Mouse (Mus musculus) liver, postnatal 0 days (tissue): ENCODE measurements around the gene Ggt5. TPM values are rescaled to one million over a fixed set of nuclear protein-coding genes. Genes with fewer than 3 reads are reported as not detected.

Experiments
- ATAC-seq: fragments of 200-750 bp; cut with Nextera tagmentation; 2 replicates; pipeline ENCODE4 v1.8.0; 2017; ENCODE audit warnings: mild to moderate bottlenecking, moderate library complexity
- DNase-seq: peaks from one replicate; pipeline ENCODE4 v3.0.0-alpha.2; 2016
- H3K27ac ChIP-seq: fragments of 300-500 bp; sonication (generic); 2 replicates; pipeline ENCODE4 v1.5.1; 2014; ENCODE audit warnings: antibody characterized with exemption, moderate library complexity, mild to moderate bottlenecking, low read depth
- H3K27me3 ChIP-seq: fragments of 300-500 bp; sonication (generic); 2 replicates; pipeline ENCODE4 v1.6.1; 2014; ENCODE audit warnings: low read length, control low read depth, mixed read lengths; ENCODE audit not compliant: insufficient read depth
- H3K36me3 ChIP-seq: fragments of 300-500 bp; sonication (generic); replicated peaks from 2 replicates; pipeline ENCODE4 v1.6.1; 2014; ENCODE audit warnings: mild to moderate bottlenecking, control low read depth, low read length, moderate library complexity, mixed read lengths; ENCODE audit not compliant: insufficient read depth
- H3K4me1 ChIP-seq: fragments of 300-500 bp; sonication (generic); 2 replicates; pipeline ENCODE4 v1.6.1; 2014; ENCODE audit warnings: antibody characterized with exemption, mild to moderate bottlenecking, control low read depth; ENCODE audit not compliant: insufficient read depth
- H3K4me2 ChIP-seq: fragments of 300-500 bp; sonication (generic); 2 replicates; pipeline ENCODE4 v1.6.1; 2014; ENCODE audit warnings: low read depth, mild to moderate bottlenecking, low read length, moderate library complexity, mixed read lengths
- H3K4me3 ChIP-seq: fragments of 300-500 bp; sonication (generic); 2 replicates; pipeline ENCODE4 v1.5.1; 2014; ENCODE audit warnings: low read depth, low read length
- H3K9ac ChIP-seq: fragments of 300-500 bp; sonication (generic); replicated peaks from 2 replicates; pipeline ENCODE4 v1.6.1; 2014; ENCODE audit warnings: mild to moderate bottlenecking, moderate library complexity
- H3K9me3 ChIP-seq: fragments of 300-500 bp; sonication (generic); 2 replicates; pipeline ENCODE4 v1.6.1; 2016; ENCODE audit warnings: mild to moderate bottlenecking, control low read depth, low read length, mixed read lengths
- CTCF ChIP-seq: sonication (generic); IDR thresholded peaks from 2 replicates; pipeline ENCODE4 v1.5.1; 2016; ENCODE audit warnings: antibody characterized with exemption, low read depth
- EP300 ChIP-seq: IDR thresholded peaks from 2 replicates; pipeline ENCODE4 v1.6.1; 2016; ENCODE audit warnings: antibody characterized with exemption, low read depth, mild to moderate bottlenecking
- WGBS: fragments of 180-500 bp; shearing (Covaris S2); extraction: QIAGEN DNeasy Blood & Tissue Kit; methylation state at CpG from one replicate; pipeline ENCODE4 v1.1.7; 2014; ENCODE audit not compliant: insufficient replicate concordance; 5-methylcytosine and 5-hydroxymethylcytosine counted together
- polyA plus RNA-seq: library from polyadenylated mRNA; unstranded; fragments of >200 nt; fragmentation: Nextera tagmentation; extraction: Ambion mirVana; gene quantifications from 2 replicates; pipeline ENCODE4 v1.2.1, GENCODE M21; 2015

Gene Ggt5
- polyA plus RNA-seq, 1 experiment from 2014 or later = 1.4 TPM

DNA sequence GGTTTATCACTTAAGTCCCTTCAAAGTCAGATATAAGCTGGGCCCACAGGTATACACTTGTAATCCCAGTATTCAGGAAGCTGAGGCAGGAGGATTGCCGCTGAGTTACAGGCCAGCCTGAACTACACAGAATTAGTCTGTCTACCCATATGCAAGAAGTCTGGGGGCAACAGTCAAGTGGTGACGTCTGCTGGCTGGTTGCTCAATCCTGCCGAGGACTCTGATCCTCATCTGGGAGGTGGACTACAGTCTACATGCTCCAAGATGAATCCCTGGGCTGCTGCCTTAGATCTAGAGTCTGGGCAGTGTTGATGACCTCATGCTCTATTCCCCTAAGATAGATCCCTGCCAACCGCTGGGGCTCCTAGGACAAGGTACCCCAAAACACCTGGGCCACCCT lies 64.9 kb downstream of the Ggt5 start:
- Histone ChIP-seq H3K9ac (no peak overlapping the region), H3K4me2 (no peak overlapping the region), H3K27ac (no peak overlapping the region), H3K27me3 (no peaks in the 10 kb centered on the region), H3K9me3 (no peaks in the 10 kb centered on the region), H3K4me1 (no peaks in the 10 kb centered on the region), H3K4me3 (no peak overlapping the region), H3K36me3 (peaks cover 88% of the 10 kb centered on the region)
- TF ChIP-seq CTCF (no peak), EP300 (no peak)
- 68% methylated on average over 4 of the region's 4 CpGs for WGBS
- ATAC-seq (peak; percentile 43; the same call in 1 of the 2 replicates), DNase-seq (peak; percentile 45)

DNA sequence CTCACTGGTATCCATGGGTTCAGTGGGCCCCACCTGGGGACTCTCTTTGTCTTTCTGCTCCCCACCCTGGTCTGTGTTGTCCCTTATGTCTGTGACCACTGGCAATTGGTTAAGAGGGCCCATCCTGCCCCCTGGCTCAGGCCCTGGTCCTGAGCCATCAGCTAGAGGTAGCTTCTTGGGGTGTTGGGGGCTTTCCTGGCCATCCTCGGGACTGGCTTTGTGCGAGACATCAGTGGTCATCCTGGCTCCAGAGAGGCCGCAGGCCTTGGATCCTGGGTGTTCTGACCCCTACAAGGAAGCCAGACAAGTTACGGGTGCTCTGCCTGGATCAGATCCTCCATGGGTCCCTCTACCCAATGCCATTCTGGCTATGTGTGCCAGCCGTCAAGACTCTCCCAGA lies 68.0 kb downstream of the Ggt5 start:
- Histone ChIP-seq H3K36me3 (peaks cover 69% of the 10 kb centered on the region), H3K9me3 (no peaks in the 10 kb centered on the region), H3K27ac (no peak overlapping the region), H3K9ac (no peak overlapping the region), H3K4me2 (no peak overlapping the region), H3K4me3 (no peak overlapping the region), H3K4me1 (no peaks in the 10 kb centered on the region), H3K27me3 (no peaks in the 10 kb centered on the region)
- DNase-seq (no peak), ATAC-seq (no peak)
- no peak for TF ChIP-seq EP300
- TF ChIP-seq CTCF = no peak
- 86% methylated on average over 5 of the region's 5 CpGs for WGBS

DNA sequence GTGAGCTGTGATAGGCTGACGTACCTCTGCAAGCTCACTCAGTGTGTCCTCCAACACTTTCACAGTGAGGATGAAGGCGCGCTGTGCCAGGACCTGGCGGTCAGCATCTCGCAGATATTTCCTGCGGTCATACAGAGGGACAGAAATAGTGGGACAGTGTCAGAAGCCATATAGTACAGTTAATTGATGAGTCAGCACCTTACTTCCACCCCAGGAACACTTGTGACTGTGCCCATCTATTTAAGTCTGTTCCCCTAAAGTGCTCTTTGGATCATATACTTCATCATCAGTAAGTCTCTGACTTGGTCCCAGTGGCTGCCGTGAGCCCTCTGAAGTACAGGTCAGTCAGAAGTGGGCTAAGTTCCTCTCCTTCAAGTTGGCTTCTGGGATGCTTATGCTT lies 68.6 kb downstream of the Ggt5 start:
- H3K4me1 ChIP-seq = no peaks in the 10 kb centered on the region
- no peak for ATAC-seq
- TF ChIP-seq CTCF (no peak), EP300 (no peak)
- no peak overlapping the region for H3K9ac ChIP-seq
- H3K9me3 ChIP-seq = no peaks in the 10 kb centered on the region
- no peak for DNase-seq
- H3K4me3 ChIP-seq = no peak overlapping the region
- no peak overlapping the region for H3K27ac ChIP-seq
- WGBS = 93% methylated on average over 7 of the region's 7 CpGs
- H3K27me3 ChIP-seq = no peaks in the 10 kb centered on the region
- peaks cover 66% of the 10 kb centered on the region for H3K36me3 ChIP-seq
- no peak overlapping the region for H3K4me2 ChIP-seq

DNA sequence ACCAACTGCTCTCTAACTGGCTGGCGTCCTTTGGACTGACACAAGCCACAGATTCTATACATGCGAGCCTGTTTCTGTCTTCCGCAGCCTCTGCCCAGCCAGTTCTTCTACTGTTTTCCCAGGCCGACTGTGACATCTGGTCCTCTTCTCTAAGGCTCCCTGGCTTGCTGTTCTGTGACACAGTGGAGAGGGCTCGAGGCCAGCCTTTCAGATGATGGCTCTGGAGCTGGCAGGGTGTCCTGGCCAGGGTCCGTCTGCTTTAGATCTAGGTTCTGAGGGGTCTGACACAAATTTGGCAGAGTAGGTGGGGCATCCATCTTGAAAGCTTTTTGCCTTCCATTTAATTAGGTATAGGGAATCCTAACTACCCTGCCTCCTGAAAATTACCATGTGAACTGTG lies 72.2 kb downstream of the Ggt5 start:
- TF ChIP-seq EP300 = no peak
- no peak for TF ChIP-seq CTCF
- Histone ChIP-seq H3K27me3 (no peaks in the 10 kb centered on the region), H3K4me3 (no peak overlapping the region), H3K9ac (no peak overlapping the region), H3K4me1 (peaks cover 2% of the 10 kb centered on the region; the same call in 1 of the 2 replicates), H3K9me3 (no peaks in the 10 kb centered on the region), H3K4me2 (no peak overlapping the region), H3K36me3 (peaks cover 48% of the 10 kb centered on the region), H3K27ac (no peak overlapping the region)
- DNase-seq (no peak), ATAC-seq (no peak)
- 90% methylated on average over 6 of the region's 6 CpGs for WGBS

DNA sequence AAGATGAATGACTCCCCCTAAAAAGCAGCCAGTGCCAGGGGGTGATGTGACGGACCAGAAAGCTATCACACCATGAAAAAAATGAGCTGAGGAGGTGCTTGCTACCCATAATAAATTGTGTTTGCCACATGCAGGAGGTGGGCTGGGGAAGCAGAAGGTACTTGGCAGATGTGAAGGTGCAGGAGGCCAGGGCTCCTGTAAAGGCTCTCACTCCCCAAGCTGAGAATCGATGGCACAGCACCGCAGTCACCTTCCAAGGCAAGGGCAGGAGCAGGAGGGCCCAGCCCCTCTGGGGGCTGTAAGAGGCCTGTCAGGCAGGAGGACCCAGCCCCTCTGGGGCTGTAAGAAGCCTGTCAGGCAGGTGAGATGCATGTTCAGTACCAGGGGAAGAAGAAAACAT lies 72.7 kb downstream of the Ggt5 start:
- H3K4me2 ChIP-seq = no peak overlapping the region
- no peak overlapping the region for H3K4me3 ChIP-seq
- no peak for TF ChIP-seq CTCF
- no peaks in the 10 kb centered on the region for H3K9me3 ChIP-seq
- peaks cover 7% of the 10 kb centered on the region for H3K4me1 ChIP-seq
- DNase-seq (no peak), ATAC-seq (no peak)
- peaks cover 44% of the 10 kb centered on the region for H3K36me3 ChIP-seq
- WGBS = 83% methylated on average over 3 of the region's 3 CpGs
- H3K27ac ChIP-seq = no peak overlapping the region
- no peak overlapping the region for H3K9ac ChIP-seq
- H3K27me3 ChIP-seq = no peaks in the 10 kb centered on the region

DNA sequence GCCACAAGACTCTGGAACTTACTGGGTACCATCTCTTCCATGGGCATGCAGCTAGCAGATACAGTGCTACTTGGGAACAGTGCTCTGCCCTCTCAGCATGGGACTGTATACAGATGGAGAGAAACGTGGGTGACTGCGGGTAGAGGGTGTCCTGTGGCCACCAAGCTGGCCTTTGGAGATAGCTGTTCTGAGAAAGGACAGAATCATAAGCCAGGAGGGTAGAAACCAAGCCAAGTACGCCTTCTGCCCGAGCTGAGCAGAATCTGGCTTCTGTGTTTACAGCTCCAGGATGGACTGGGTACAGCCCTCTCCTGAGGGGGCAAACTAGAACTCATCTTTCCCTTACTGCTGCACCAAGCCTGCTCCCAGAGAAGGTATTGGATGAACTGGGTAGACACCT lies 73.4 kb downstream of the Ggt5 start:
- 85% methylated on average over 4 of the region's 4 CpGs for WGBS
- TF ChIP-seq EP300 (no peak), CTCF (no peak)
- H3K9ac ChIP-seq = no peak overlapping the region
- H3K4me2 ChIP-seq = no peak overlapping the region
- DNase-seq (no peak), ATAC-seq (no peak)
- peaks cover 11% of the 10 kb centered on the region for H3K4me1 ChIP-seq
- no peak overlapping the region for H3K27ac ChIP-seq
- peaks cover 39% of the 10 kb centered on the region for H3K36me3 ChIP-seq
- H3K27me3 ChIP-seq = no peaks in the 10 kb centered on the region
- no peaks in the 10 kb centered on the region for H3K9me3 ChIP-seq
- no peak overlapping the region for H3K4me3 ChIP-seq

DNA sequence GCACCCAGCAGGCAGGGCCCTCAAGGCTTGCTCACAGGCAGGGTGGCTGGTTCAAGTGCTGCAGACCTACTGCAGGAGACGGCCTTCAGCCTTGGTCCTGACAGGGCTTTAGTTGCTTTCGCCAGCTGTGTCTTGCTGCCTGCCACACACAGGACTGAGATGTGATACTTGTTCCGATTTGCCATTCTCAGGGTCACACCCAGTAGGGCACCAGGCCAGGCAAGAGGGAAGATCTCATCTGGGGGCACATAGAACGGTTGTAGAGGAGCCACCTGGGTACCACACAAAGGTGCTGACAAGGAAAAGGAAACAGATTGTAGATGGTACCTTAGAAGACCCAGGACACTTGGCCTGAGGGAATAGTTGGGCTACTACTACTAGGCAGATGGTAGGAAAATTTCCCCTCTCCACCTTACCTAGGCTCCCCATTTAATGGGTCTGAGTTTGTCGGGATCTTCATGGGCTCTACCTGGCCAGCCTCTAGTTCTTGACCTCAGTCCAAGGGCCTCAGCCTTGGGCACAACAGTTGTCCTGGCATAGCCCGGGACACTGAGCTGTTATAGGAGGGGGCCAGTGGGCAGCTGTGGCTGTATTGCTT lies 75.6 kb downstream of the Ggt5 start:
- no peak for TF ChIP-seq EP300
- TF ChIP-seq CTCF = no peak
- Histone ChIP-seq H3K27me3 (no peaks in the 10 kb centered on the region), H3K27ac (no peak overlapping the region), H3K36me3 (peaks cover 25% of the 10 kb centered on the region), H3K9me3 (no peaks in the 10 kb centered on the region), H3K4me3 (no peak overlapping the region), H3K4me1 (peaks cover 11% of the 10 kb centered on the region), H3K4me2 (no peak overlapping the region), H3K9ac (no peak overlapping the region; the same call in 1 of the 2 replicates)
- DNase-seq = no peak
- ATAC-seq = no peak
- WGBS = 87% methylated on average over 6 of the region's 6 CpGs
